Mouse (Mus musculus) midbrain, postnatal 0 days (tissue): ENCODE results near the gene Lmnb2. TPM values are rescaled to one million over a fixed set of nuclear protein-coding genes. Genes with fewer than 3 reads are reported as not detected.
A peak's percentile ranks its signal among the peaks of the same experiment; 100 is the strongest.

Experiments used
- ATAC-seq: fragments of 200-750 bp; cut with Nextera tagmentation; 2 replicates; pipeline ENCODE4 v1.8.0; 2017; ENCODE audit warnings: moderate number of reproducible peaks, mild to moderate bottlenecking, moderate TSS enrichment, moderate library complexity; ENCODE audit not compliant: low FRiP score
- DNase-seq: peaks from one replicate; pipeline ENCODE4 v3.0.0-alpha.2; 2015; ENCODE audit warnings: low spot score
- H3K27ac ChIP-seq: fragments of 300-500 bp; sonication (generic); 2 replicates; pipeline ENCODE4 v1.5.1; 2014; ENCODE audit warnings: low read depth, mild to moderate bottlenecking, low read length, mixed read lengths
- H3K27me3 ChIP-seq: fragments of 300-500 bp; sonication (generic); 2 replicates; pipeline ENCODE4 v1.6.1; 2014; ENCODE audit warnings: low read length, control low read depth, mixed read lengths; ENCODE audit not compliant: insufficient read depth
- H3K36me3 ChIP-seq: fragments of 300-500 bp; sonication (generic); 2 replicates; pipeline ENCODE4 v1.6.1; 2014; ENCODE audit warnings: low read length, control low read depth, mixed read lengths; ENCODE audit not compliant: insufficient read depth
- H3K4me1 ChIP-seq: fragments of 300-500 bp; sonication (generic); 2 replicates; pipeline ENCODE4 v1.6.1; 2014; ENCODE audit warnings: mild to moderate bottlenecking, control low read depth, antibody characterized with exemption, low read length, mixed read lengths; ENCODE audit not compliant: insufficient read depth
- H3K4me2 ChIP-seq: fragments of 300-500 bp; sonication (generic); 2 replicates; pipeline ENCODE4 v1.6.1; 2014; ENCODE audit warnings: low read depth, mild to moderate bottlenecking, low read length, mixed read lengths; ENCODE audit not compliant: poor library complexity, severe bottlenecking
- H3K4me3 ChIP-seq: fragments of 300-500 bp; sonication (generic); 2 replicates; pipeline ENCODE4 v1.5.1; 2014; ENCODE audit warnings: low read depth, mild to moderate bottlenecking, low read length, moderate library complexity
- H3K9ac ChIP-seq: fragments of 300-500 bp; sonication (generic); replicated peaks from 2 replicates; pipeline ENCODE4 v1.6.1; 2014; ENCODE audit warnings: mild to moderate bottlenecking, low read length, moderate library complexity, mixed read lengths; ENCODE audit not compliant: poor library complexity, severe bottlenecking
- H3K9me3 ChIP-seq: fragments of 300-500 bp; sonication (generic); 2 replicates; pipeline ENCODE4 v1.6.1; 2016; ENCODE audit warnings: low read length, control low read depth
- CTCF ChIP-seq: IDR thresholded peaks from 2 replicates; pipeline ENCODE4 v1.5.1; 2016; ENCODE audit warnings: antibody characterized with exemption, mild to moderate bottlenecking
- WGBS: fragments of 180-500 bp; shearing (Covaris S2); extraction: QIAGEN DNeasy Blood & Tissue Kit; methylation state at CpG from one replicate; pipeline ENCODE4 v1.1.7; 2014; 5-methylcytosine and 5-hydroxymethylcytosine counted together
- polyA plus RNA-seq: library from polyadenylated mRNA; unstranded; fragments of >200 nt; fragmentation: Nextera tagmentation; extraction: Ambion mirVana; gene quantifications from 2 replicates; pipeline ENCODE4 v1.2.1, GENCODE M21; 2015
- total RNA-seq: library from RNA; depleted of rRNA; stranded (reverse); fragments of >200 nt; gene quantifications from 2 replicates; pipeline ENCODE4 v1.2.3, GENCODE M21; 2014

Lmnb2 gene
- total and polyA plus RNA-seq, 2 experiments from 2014 or later, result 22.6 to 47.3 TPM

DNA sequence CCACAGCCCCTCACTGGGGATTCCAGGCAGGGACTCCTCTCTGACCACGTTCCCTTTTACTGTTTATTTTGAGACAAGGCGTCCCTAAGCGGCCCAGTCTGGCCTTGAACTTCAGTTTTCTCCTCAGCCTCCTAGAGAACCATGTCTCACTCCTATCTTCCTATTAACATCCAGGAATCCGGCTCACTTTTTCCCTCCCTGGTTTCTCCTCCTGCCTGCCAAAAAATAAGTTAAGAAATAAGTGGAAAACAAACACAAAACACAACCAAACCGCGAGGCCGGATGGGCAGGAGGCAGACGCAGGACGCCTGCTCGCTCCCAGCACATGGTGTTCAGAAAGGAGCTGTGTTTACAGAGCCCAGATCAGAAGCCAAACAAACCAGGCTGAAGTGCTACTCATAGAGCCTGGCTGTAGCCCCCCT, 44.0 kb upstream of the Lmnb2 start:
- whole genome bisulfite sequencing, result 58% methylated on average over 10 of the region's 10 CpGs
- H3K9ac ChIP-seq, result no peak overlapping the region
- no peaks in the 10 kb centered on the region for H3K36me3 ChIP-seq
- no peak overlapping the region for H3K27ac ChIP-seq
- H3K4me1 ChIP-seq, result no peaks in the 10 kb centered on the region
- TF ChIP-seq CTCF, result no peak
- no peak for DNase-seq
- ATAC-seq, result no peak
- no peaks in the 10 kb centered on the region for H3K27me3 ChIP-seq
- H3K9me3 ChIP-seq, result no peaks in the 10 kb centered on the region
- no peak overlapping the region for H3K4me3 ChIP-seq
- H3K4me2 ChIP-seq, result no peak overlapping the region

DNA sequence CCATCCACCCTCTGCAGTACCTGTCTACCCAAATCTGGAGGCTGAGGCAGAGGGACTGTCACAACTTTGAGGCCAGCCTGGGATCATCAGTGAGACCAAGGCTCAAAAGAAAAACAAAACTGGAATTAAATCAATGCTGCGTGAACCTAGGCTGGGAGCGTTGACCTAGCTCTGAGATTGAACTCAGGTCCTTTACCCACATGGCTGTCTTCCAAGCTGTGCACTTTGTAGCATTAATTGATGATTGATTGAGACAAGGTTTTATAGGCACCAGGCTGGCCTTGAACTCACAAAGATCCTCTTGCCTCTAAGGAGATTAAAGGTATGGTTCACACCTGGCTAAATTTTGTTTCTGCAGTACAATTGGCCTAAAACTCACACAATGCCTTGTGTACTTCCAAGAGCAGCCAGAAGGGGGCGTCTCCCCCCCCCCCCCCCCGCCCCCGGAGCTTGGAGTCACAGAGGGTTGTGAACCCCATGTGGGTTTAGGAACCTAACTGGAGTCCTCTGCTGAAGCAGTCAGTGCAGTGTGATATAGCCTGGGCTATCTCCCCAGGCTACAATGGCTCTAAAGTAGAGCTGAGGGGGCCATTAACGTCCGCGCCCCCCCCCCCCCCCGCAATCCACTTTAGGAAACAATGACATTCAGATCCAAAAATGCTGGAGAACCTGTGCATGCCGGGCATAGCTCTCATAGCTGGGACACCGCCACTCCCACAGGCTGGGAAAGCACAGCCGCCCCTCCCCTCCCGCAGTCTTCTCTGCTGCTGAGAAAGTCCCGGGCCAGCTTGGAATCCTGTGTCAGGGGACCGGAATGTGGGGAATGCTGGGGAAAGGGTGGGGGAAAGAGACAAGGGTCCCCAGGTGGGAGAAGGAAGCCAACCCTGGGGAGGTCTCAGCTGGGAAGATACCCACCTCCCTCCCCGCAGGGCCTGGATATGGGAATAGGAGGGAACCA, 42.8 kb upstream of the Lmnb2 start:
- Histone ChIP-seq H3K4me2 (no peak overlapping the region), H3K4me1 (no peaks in the 10 kb centered on the region), H3K27ac (no peak overlapping the region), H3K36me3 (no peaks in the 10 kb centered on the region), H3K9ac (no peak overlapping the region), H3K9me3 (no peaks in the 10 kb centered on the region), H3K4me3 (no peak overlapping the region), H3K27me3 (no peaks in the 10 kb centered on the region)
- peak; percentile 55 for TF ChIP-seq CTCF
- no peak for ATAC-seq
- WGBS, result 15% methylated on average over 16 of the region's 16 CpGs
- DNase-seq, result no peak

DNA sequence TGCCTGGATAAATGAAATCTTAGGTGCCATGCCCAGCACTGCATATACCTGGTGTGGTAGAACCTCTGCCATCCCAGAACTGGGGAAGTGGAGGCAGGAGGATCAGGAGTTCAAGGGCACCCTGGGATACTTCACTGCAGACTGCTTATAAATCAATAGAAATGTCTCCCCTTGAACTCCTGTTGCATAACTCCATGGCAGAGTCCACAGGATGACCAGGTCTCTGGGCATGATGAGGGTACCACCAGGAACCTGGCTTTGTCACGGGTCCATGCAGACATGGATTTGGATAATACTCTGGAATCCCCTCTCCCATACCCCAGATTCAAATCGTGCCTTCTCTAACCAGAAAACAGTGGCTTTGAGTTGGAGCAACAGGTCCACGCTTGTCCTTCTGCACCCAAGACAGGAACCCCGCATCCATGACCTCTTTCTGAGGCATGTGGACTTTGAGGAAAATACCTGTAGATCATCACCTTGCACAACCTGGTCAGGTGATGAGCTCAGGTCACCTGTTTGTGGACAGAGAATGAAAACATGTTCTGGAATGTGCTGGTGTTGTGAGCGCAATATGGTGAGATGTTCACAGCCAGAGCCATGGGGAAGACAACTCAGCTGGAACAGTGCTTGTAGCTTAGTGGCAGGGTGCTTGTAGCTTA, 41.1 kb upstream of the Lmnb2 start:
- no peak for TF ChIP-seq CTCF
- DNase-seq, result no peak
- H3K27me3 ChIP-seq, result no peaks in the 10 kb centered on the region
- H3K4me3 ChIP-seq, result no peak overlapping the region
- H3K9me3 ChIP-seq, result no peaks in the 10 kb centered on the region
- H3K4me1 ChIP-seq, result no peaks in the 10 kb centered on the region
- H3K36me3 ChIP-seq, result no peaks in the 10 kb centered on the region
- 94% methylated on average over 5 of the region's 5 CpGs for WGBS
- H3K27ac ChIP-seq, result no peak overlapping the region
- ATAC-seq, result no peak
- no peak overlapping the region for H3K4me2 ChIP-seq
- H3K9ac ChIP-seq, result no peak overlapping the region

DNA sequence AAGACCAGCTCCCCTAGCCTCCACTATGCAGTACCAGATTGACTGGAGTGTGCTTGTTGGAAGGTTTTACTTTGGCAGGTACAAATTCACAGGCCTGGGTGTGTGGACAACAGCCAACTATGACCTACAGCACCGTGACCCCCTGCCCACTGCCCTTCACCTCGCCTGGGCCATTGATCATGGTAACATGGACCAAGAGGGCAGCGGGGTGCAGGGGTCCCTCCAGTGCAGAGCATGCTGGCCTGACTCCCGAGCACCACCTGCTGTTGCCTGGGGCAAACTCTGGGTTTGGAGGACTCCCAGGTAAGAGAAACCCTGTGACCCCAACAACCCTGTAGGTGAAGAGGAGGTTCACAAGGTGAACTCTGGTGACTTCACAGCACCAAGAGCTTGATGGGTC, 39.7 kb upstream of the Lmnb2 start:
- no peak overlapping the region for H3K27ac ChIP-seq
- no peak overlapping the region for H3K4me2 ChIP-seq
- no peak overlapping the region for H3K9ac ChIP-seq
- no peaks in the 10 kb centered on the region for H3K36me3 ChIP-seq
- no peaks in the 10 kb centered on the region for H3K9me3 ChIP-seq
- no peak for DNase-seq
- WGBS, result 71% methylated on average over 4 of the region's 4 CpGs
- H3K27me3 ChIP-seq, result no peaks in the 10 kb centered on the region
- ATAC-seq, result no peak
- no peaks in the 10 kb centered on the region for H3K4me1 ChIP-seq
- TF ChIP-seq CTCF, result no peak
- H3K4me3 ChIP-seq, result no peak overlapping the region

DNA sequence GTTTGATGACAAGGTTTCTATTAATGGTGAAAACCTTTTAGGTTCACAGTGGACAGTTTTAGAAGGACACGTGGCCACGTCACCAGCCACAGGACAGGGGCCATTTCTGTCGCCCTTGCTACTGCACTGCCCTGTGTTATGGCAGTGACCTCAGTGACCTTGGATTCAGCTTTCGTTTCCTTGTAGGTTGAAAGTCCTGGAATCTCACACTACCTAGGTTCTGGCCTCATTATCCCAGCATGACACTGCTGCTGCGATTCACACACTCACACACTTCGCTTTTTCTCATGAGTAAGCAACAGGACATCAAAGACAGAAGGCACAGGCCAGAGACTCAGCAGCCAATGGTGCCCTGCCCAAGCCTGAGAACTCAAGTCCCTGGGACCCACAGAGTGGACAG, 38.9 kb upstream of the Lmnb2 start:
- no peaks in the 10 kb centered on the region for H3K9me3 ChIP-seq
- H3K36me3 ChIP-seq, result no peaks in the 10 kb centered on the region
- H3K27me3 ChIP-seq, result no peaks in the 10 kb centered on the region
- 86% methylated on average over 6 of the region's 6 CpGs for WGBS
- no peak overlapping the region for H3K27ac ChIP-seq
- DNase-seq, result no peak
- H3K4me2 ChIP-seq, result no peak overlapping the region
- H3K4me3 ChIP-seq, result no peak overlapping the region
- ATAC-seq, result no peak
- no peak overlapping the region for H3K9ac ChIP-seq
- no peaks in the 10 kb centered on the region for H3K4me1 ChIP-seq
- no peak for TF ChIP-seq CTCF

DNA sequence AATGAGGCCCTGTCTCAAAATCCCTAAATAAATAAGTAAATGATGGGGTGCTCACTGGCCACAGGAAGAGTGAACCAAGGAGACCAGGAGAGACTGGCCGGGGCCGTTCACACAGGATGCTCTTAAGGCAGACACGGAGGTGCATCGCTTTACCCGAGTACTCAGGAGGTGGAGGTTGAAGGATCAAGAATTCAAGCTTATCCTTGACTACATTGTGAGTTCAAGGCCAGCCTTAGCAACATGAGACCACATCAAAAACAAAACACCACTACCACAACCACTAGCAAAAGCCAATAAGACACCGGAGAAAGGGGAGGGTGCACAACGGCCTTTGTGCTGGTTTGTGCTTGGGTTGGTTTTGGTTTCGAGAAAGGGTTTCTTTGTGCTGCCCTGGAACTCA, 38.3 kb upstream of the Lmnb2 start:
- Histone ChIP-seq H3K4me1 (no peaks in the 10 kb centered on the region), H3K36me3 (no peaks in the 10 kb centered on the region), H3K4me3 (no peak overlapping the region), H3K4me2 (no peak overlapping the region), H3K27me3 (no peaks in the 10 kb centered on the region), H3K9me3 (no peaks in the 10 kb centered on the region), H3K9ac (no peak overlapping the region), H3K27ac (no peak overlapping the region)
- ATAC-seq (no peak), DNase-seq (no peak)
- 96% methylated on average over 8 of the region's 8 CpGs for WGBS
- TF ChIP-seq CTCF, result no peak
